Mouse (Mus musculus) lung, postnatal 10 days (tissue): ENCODE data around the gene Rnf39.

ENCODE experiments used
- DNase-seq: peaks from one replicate; pipeline ENCODE4 v3.0.0; 2021

Gene Rnf39

DNA sequence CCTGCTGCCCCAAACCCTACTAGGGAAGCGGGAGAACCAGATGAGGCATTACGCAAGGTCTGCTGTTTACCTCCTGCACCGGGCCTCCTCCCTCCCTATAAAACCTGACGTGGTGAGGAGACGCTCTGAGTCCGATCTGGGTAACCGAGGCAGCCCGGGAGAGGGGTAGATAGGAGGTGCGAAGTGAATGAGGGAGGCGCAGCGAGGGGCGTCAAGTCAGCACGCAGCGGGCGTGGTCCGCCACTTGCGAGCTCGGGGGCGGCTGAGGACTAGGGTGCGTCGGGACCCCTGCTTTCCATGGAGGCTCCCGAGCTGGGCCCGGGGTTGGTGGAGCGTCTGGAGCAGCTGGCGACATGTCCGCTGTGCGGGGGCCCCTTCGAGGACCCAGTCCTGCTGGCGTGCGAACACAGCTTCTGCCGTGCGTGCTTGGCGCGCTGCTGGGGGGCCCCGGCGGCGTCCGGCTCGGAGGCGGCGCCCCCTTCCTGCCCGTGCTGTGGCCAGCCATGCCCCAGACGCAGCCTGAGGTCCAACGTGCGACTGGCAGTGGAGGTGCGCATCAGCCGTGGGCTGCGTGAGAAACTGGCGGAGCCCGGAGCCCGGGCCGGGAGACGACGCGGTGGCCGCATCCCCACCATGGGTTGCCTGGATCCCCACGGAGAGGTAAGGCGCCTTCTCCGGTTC, at the start of gene Rnf39:
Gene Rnf39 (plus strand): TSS at position 128 of the 681 bp plus-strand sequence.
- peak; percentile 46 for DNase-seq

DNA sequence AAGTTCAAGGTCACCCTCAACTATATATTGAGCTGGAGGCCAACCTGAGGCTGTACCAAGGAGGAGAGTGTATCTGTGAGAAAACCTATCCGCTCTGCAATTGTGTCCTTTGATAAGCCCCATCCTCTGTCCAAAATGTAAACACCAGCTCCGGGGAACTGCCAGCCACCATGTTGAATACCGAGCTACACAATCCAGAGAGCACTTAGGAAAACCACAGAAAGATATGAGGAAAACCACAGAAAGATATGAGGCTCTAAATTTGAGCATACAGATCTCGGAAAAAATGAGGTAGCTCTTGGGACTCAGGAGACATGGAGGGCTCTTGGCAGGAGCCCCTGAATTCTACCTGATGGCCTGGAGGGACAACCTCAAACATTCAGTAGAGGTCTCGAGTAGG, 49.3 kb upstream of the Rnf39 start:
- DNase-seq: no peak

DNA sequence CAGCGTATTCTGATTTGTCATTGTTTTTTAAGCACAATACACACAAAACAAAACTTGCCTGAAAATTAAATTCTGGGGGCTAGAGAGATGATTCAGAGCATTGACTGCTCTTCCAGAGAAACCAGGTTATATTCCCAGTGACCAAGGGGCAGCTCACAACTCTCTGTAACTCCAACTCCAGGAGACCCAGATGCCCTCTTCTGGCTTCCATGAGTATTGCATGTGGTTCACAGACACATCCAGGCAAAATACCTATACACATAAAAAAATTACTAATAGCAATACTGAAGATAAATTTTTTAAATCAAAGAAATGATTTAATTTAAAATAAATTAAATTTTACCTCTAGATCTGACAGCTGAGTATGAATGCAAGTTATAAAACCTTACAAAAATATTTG, 46.1 kb upstream of the Rnf39 start:
- DNase-seq: peak; percentile 63

DNA sequence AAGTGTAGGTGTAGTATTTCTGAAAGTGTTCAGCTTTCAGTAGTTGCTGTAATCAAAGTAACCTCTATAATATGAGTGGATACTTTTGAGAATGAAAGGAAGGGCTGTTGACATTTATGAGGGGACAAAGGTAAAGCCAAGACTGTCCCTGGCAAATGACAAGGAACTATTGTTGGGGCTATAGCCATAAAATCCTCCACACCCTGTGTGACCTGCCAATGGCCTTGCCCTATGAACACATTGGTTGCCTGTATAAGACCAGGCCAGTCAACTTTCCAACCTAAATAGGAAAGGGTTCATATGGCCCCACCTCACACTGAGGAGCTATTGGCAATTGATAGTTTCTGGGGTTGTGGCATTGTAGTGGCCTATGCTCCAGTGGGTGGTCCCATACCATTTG, 45.7 kb upstream of the Rnf39 start:
- DNase-seq: no peak

DNA sequence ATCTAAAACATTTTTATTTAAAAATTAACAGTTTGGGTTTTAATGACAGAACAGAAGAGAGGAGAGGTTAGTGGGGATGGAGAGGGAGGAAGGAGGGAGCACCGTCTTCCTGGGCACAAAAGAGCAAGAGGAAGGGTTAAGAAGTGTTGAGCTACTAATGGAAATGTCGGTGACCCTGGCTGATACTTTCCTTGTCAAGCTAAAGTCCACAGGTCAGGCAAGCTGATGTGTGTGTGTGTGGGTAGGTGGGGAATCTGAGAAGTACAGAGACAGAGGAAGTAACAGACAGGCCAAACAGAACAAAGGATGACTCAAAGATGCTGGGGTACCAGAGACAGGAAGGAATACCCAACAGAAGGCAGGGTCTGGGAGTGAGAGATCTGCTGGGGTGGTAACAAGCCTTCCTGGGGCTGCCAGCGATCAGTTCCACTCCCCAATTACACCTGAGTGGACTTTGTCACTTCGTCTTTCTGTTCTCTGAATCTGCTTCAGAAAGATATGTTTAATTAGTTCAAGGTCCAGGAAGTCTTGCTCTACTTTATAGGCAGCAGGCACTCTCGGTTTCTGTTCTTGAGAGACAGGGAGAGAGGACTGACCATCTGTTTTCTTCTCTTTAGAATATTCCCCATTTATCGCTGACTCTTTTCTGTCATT, 45.0 kb upstream of the Rnf39 start, which contains the start of gene Trim31:
Gene Trim31 (plus strand): TSS at position 567 of the 654 bp plus-strand sequence.
- no peak for DNase-seq

- DNase-seq: no peak
Observed at GRCm38 (mm10) chr17:36899376-36899775, 43.3 kb upstream of the Rnf39 start.

- DNase-seq: no peak
Observed at GRCm38 (mm10) chr17:36900001-36900400, 42.7 kb upstream of the Rnf39 start.

- peak; percentile 6 for DNase-seq
Observed at GRCm38 (mm10) chr17:36900691-36901090, 42.0 kb upstream of the Rnf39 start.

DNA sequence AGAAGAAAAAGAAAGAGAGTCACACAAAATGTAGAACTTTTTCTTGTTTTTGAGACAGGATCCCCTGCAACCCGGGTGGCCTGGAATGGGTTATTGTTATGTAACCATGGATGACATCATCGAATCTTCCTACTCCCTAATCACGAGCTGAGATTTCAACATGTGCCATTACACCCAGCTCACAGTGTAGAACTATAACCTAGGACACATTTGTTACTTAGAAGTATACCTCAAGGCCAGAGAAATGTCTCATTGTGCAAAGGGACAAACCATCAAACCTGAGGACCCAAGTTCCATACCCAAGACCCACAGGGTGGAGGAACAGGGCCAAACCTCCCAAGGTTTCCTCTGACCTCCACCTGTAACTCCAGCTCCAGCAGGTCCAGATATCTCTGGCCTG, 39.1 kb upstream of the Rnf39 start:
- no peak for DNase-seq

DNA sequence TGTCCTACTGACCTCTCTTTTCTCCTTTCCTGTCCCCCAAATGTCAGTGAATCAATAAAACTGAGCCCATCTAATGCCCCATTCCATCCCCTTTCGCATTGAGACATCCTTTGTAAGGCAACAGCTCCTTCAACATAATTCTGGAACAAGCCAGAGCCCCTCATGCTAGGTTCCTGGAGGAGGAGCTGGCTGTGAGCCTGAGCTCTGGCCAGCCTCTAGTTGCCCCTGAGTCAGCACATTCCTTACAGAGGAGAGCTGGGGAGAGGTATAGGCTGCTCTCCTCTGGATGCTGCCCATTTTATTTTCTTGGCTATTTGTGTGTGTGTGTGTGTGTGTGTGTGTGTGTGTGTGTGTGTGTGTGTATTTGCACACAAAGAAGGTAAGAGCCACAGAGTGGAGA, 34.5 kb upstream of the Rnf39 start:
- DNase-seq: no peak

GRCm38 (mm10) chr17:36909802-36910201, 32.9 kb upstream of the Rnf39 start:
- no peak for DNase-seq

DNA sequence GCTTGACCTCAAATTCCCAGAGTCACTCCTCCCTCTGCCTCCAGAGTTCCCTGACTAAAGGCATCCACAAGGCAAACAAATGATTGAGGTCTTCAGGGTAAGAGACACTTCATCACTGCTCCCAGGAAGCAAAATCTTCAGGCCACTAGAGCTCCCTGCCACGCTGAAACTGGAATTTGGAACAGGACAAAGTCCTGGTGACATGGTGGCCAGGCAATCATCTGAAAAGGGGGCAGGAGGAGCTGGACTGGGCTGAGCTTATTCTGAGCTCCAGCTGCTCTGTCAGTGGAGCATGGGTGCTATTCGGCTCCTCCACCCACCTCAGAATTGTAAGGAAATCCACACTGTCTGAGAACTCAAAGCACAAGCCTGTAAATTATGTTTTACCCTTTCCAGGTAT, 30.7 kb upstream of the Rnf39 start:
- DNase-seq: no peak

DNA sequence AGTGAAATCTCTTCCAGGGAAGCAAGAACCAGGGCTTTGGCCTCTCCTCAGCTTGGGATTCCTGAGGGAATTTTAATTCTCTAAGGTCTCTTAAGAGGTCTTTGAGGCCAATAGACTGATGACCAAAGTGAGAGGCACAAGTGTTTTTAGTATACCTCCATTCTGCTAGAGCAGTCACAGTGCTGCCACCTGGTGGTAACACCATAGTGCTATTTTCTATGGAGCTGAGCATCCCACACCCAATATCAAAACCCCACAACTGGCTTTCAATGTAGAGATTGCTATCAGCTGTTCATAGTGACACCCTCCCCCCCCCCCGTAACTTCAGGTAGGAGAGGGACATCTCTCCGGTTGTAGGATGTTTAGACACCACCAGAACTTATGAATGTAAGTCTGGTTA, 28.6 kb upstream of the Rnf39 start:
- DNase-seq: peak; percentile 85

- peak; percentile 68 for DNase-seq
Observed at GRCm38 (mm10) chr17:36915076-36915475, 27.6 kb upstream of the Rnf39 start.

GRCm38 (mm10) chr17:36920239-36920638, 22.5 kb upstream of the Rnf39 start:
- DNase-seq: peak; percentile 21

GRCm38 (mm10) chr17:36922715-36923114, 20.0 kb upstream of the Rnf39 start:
- DNase-seq: no peak

DNA sequence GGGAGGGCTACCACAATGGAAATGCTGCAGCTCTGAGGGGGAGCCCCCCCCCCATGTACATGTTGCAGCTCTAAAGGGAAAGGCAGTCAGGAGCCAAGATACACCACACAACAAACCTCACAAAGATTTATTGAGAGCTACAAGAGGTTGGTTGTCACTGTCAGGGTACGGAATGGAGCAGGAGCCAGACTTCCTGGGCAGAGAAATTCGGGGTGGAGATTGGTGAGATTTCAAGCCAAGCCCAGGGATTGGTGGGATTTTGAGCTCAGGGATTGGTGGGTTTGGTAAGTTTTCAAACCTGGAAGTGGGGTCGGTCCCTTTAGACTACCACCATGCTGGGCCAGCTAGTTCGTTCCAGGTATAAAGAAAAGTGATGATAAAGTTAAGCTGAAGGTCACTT, 19.2 kb upstream of the Rnf39 start:
- DNase-seq: no peak

DNA sequence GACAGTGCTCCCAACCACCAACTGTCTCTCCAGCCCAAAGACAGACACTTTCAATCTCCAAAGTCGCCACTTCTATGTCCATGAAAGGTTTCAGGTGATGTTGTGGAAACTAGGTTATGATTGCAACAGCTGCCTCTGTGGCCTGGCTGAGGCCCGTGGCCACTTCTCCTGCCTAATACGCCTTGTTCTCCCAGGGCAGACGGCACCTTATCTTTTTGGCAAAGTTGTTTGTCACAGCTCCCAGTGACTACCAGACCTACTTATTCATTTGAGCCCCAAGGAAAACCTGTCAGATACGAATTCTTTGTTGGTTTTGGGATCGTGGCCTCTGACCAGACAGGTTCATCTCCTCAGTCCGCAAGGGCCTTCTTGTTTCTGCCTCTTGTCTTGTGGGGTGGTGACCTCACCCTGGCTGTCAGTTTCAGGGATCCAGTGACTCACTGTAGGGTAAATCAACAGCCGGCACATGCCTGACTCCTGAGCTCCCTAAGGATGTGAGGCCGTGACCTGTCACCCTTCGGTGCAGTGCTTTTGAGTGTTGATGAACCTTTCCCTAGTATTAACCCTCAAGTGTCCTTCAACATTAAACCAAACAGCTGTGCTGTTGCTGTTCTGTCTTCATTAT, 15.1 kb upstream of the Rnf39 start:
- DNase-seq: no peak

DNA sequence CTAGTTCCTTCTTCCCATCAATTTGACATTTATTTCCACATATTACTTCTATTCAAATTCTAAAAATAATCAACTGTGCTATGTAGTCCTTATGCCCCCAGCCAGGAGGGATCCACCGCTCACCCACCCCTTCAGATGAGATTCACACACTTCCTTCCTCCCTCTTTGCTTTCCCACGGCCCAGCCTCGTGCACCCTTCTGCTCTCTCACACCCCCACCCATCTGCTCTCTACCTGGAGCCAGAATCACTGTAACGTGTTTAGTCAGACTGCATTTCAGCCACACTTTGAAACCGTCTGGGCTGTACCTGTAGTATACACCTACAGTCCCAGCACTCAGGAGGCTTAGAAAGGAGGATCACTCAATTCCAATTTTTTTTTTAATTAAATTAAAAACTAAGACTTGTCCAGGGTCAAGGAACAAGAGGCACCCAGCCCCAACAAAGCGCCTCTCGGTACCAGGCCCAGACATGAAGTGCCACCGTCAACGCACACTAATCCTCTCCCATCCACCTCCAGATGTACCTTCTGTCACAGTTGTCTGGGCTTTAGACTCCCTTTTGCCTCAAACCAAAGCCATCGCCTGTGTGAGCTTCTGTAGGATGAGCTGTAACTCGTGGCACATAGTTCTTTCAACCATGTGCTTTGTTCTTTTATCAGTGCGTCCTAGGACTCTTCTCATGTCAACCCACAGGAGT, 13.3 kb upstream of the Rnf39 start:
- DNase-seq: no peak

DNA sequence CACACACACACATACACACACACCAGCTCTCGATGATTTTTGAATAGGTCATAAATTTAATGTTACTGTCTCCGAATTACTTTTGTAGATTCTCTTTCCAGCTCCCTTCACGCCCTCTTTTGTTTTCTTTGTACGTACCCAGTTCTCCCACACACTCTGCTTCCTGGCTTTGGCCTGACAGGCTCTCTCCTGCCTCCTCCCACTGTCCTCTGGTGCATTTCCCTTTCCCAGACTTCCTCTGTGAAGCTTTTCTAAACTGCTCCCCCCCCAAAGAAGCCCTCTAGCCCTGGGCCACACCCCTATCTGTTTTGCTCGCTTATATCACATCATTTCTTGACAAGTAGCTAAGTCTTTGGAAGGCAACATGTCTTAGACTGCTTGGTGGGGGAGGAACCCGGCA, 12.5 kb upstream of the Rnf39 start:
- DNase-seq: peak; percentile 28

- no peak for DNase-seq
Observed at GRCm38 (mm10) chr17:36931130-36931529, 11.6 kb upstream of the Rnf39 start.

DNA sequence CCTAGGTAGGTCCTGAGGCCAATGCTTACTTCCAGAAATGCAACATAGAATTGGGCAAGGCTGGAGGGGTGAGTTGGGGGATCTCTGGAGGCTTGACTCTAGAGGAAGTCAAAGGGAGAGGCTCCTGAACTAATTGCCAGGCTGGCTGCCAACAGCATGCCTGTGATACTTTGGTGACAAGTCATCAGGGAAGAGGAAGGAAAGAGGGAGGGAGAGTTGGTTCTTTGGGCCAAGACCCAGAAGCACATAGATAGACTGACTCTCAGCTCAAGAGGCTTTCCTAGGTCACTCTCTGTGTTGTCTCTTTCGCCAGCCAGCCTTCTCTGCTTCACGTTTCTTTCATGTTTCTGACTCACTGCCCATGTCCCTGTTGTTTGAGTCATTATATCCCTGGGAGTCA, 10.9 kb upstream of the Rnf39 start:
- peak; percentile 67 for DNase-seq

- DNase-seq: no peak
Observed at GRCm38 (mm10) chr17:36938056-36938455, 4.7 kb upstream of the Rnf39 start.

DNA sequence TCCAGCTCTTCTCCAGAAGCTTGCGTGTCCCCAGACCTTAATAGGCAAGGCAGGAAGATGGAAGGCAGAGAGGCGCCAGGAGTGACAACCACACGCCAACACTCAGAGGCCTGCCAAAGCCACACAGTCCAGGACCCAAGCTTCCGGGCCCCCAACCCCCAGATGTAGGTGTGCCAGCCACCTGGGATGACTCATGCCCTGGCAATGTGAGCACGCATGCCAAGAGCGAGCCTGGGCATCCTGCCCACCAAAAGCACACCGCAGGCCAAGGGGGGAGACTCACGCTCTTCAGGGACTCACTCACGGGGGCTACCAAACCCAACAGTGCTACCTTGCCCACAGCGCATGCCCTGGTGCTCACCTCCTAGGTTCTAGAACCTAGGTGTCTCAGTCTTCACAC, 327 bp upstream of the Rnf39 start:
- DNase-seq: peak; percentile 80
